Comparison of ENCODE assay signal across 25 mouse cellular contexts in genomic region chr13:16315689-16316088, GRCm38 (mm10).
"Had no signal": no experiment of that assay in that cellular context is flagged by ENCODE, and none has a peak within 500 bp of the region (broad histone marks: within the 10 kb centered on the region; RNA-seq: fewer than 3 reads in every experiment).

No protein-coding gene starts in this region.

- H3K9ac ChIP-seq: heart, embryonic 12.5 days; hindbrain, embryonic 12.5 days; hindbrain, embryonic 14.5 days; intestine, embryonic 15.5 days; limb, embryonic 12.5 days; liver, embryonic 12.5 days; liver, embryonic 14.5 days had no signal

- H3K9me3 ChIP-seq: heart, embryonic 10.5 days; heart, embryonic 12.5 days; hindbrain, embryonic 10.5 days; hindbrain, embryonic 12.5 days; intestine, embryonic 15.5 days; limb, embryonic 10.5 days; limb, embryonic 12.5 days; liver, embryonic 12.5 days had no signal

- ATAC-seq: hindbrain, embryonic 16.5 days; inflammation-experienced regulatory T-cells, adult 6 months; intestine, embryonic 15.5 days; intestine, postnatal 0 days; liver, embryonic 12.5 days had no signal

- H3K36me3 ChIP-seq: heart, embryonic 10.5 days; heart, embryonic 12.5 days; hindbrain, embryonic 10.5 days; hindbrain, embryonic 12.5 days; intestine, embryonic 15.5 days; limb, embryonic 10.5 days; limb, embryonic 12.5 days; liver, embryonic 12.5 days had no signal

- DNase-seq: gastrocnemius, postnatal 14 days; heart, adult 18-20 months; heart, postnatal 10 days; heart, postnatal 4 days; kidney, adult 18-20 months; kidney, adult 8-10 months; kidney, postnatal 10 days; kidney, postnatal 25 days; kidney, postnatal 4 days; liver had no signal

- H3K4me1 ChIP-seq: heart, embryonic 12.5 days; hindbrain, embryonic 10.5 days; hindbrain, embryonic 12.5 days; intestine, embryonic 15.5 days; limb, embryonic 10.5 days; limb, embryonic 12.5 days; liver, embryonic 12.5 days had no signal

- H3K4me2 ChIP-seq: heart, embryonic 12.5 days; hindbrain, embryonic 12.5 days; hindbrain, embryonic 14.5 days; intestine, embryonic 15.5 days; limb, embryonic 12.5 days; liver, embryonic 12.5 days had no signal

- H3K27ac ChIP-seq: heart, embryonic 10.5 days; hindbrain, embryonic 10.5 days; hindbrain, embryonic 12.5 days; hindbrain, embryonic 14.5 days; intestine, embryonic 15.5 days; layer of hippocampus, adult 2 months; left cerebral cortex, adult 2 months; limb, embryonic 10.5 days; limb, embryonic 12.5 days; liver, embryonic 12.5 days; liver, embryonic 14.5 days had no signal

- H3K27me3 ChIP-seq: heart, embryonic 12.5 days; hindbrain, embryonic 12.5 days; intestine, embryonic 15.5 days; limb, embryonic 12.5 days; liver, embryonic 12.5 days had no signal

- H3K4me3 ChIP-seq: heart, embryonic 10.5 days; heart, embryonic 12.5 days; hindbrain, embryonic 10.5 days; hindbrain, embryonic 12.5 days; intestine, embryonic 15.5 days; layer of hippocampus, adult 2 months; left cerebral cortex, adult 2 months; limb, embryonic 10.5 days; limb, embryonic 12.5 days; liver, embryonic 12.5 days had no signal
